Mouse (Mus musculus): ENCODE results near the gene Fsd1l. TPM values are rescaled to one million over a fixed set of nuclear protein-coding genes. Genes with fewer than 3 reads are reported as not detected.
"Not testable (repeated sequence)": the region's sequence is repeated elsewhere in the genome, so short reads cannot be mapped to it uniquely, and the experiment has no call there.

The Fsd1l gene
- polyA plus RNA-seq, 1 experiment from 2014 or later: 22.7 TPM

DNA sequence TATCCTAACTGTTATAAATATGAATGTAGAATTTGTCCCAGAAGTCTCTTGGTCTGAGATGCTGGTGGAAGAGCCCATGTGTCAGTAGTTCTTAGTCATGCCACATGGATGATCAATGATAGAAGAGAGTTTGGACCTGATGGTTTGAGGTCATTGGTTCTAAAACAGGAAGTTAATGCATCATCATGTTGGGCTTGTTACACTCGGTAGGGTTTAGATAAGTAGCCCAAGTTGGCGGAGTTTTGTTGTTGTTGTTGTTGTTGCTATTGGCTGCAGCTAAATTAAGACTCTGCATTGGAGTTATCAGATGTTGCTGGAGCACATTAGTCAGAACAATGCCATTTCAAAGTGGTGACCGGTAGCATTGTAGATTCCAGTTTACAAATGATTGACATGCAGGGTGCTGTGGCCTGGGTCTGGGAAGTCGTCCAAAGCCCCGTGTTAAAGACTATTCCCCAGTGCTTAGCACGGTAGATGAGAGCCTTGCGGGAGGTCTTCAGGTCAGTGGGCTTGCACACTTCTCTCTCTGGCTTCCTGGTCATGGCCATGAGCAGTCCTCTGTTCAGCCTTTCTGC is 7.4 kb downstream of the Fsd1l start:
- Histone ChIP-seq H3K27ac (ENCODE audit: low read depth, low read length) (no peak overlapping the region), H3K9ac (ENCODE audit: low read length) (no peak overlapping the region), H3K9me3 (ENCODE audit: control insufficient read depth, low read length) (no peaks in the 10 kb centered on the region), H3K36me3 (ENCODE audit: control insufficient read depth, insufficient read depth, low read length) (peaks cover 4% of the 10 kb centered on the region; the same call in 1 of the 2 replicates), H3K4me2 (no peak overlapping the region), H3K27me3 (ENCODE audit: control insufficient read depth, insufficient read depth, low read length) (no peaks in the 10 kb centered on the region), H3K4me3 (ENCODE audit: low read depth, low read length) (no peak overlapping the region), H3K4me1 (ENCODE audit: control insufficient read depth, insufficient read depth, low read length) (peaks cover 3% of the 10 kb centered on the region)
- ATAC-seq (ENCODE audit: low FRiP score) (no peak), DNase-seq (ENCODE audit: low spot score, missing footprints) (no peak)
- WGBS: 89% methylated on average over 7 of the region's 7 CpGs

DNA sequence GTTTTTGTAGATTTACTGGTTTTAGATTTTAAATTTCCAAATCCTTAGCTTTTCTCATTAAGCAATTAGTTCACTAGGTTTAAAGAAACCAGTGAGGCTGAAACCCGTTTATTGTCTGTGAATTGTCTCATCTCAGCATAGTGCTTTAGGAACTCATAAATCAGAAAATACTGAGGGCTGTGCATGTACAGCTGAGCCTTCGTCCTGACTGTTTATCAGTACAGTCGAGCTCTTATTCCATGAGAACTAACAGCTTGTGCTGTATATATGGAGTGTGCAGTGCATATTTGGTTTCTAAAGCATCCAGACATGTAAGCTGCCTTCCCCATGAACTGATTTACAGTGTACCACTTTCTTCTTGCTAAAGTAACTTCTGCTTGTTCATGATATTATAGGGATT is 26.8 kb downstream of the Fsd1l start:
- H3K27ac ChIP-seq (ENCODE audit: low read depth, low read length): no peak overlapping the region
- peaks cover 14% of the 10 kb centered on the region for H3K36me3 ChIP-seq (ENCODE audit: control insufficient read depth, insufficient read depth, low read length)
- H3K4me1 ChIP-seq (ENCODE audit: control insufficient read depth, insufficient read depth, low read length): no peaks in the 10 kb centered on the region
- H3K27me3 ChIP-seq (ENCODE audit: control insufficient read depth, insufficient read depth, low read length): no peaks in the 10 kb centered on the region
- ATAC-seq (ENCODE audit: low FRiP score): no peak
- no peak overlapping the region for H3K9ac ChIP-seq (ENCODE audit: low read length)
- H3K9me3 ChIP-seq (ENCODE audit: control insufficient read depth, low read length): no peaks in the 10 kb centered on the region; the same call in 1 of the 2 replicates
- DNase-seq (ENCODE audit: low spot score, missing footprints): no peak
- no peak overlapping the region for H3K4me3 ChIP-seq (ENCODE audit: low read depth, low read length)
- no peak overlapping the region for H3K4me2 ChIP-seq
- WGBS: 89% methylated on average over 3 of the region's 3 CpGs

- Histone ChIP-seq H3K4me2 (no peak overlapping the region), H3K9ac (ENCODE audit: low read length) (no peak overlapping the region), H3K9me3 (ENCODE audit: control insufficient read depth, low read length) (no peaks in the 10 kb centered on the region), H3K4me3 (ENCODE audit: low read depth, low read length) (no peak overlapping the region), H3K4me1 (ENCODE audit: control insufficient read depth, insufficient read depth, low read length) (no peaks in the 10 kb centered on the region), H3K27me3 (ENCODE audit: control insufficient read depth, insufficient read depth, low read length) (no peaks in the 10 kb centered on the region), H3K36me3 (ENCODE audit: control insufficient read depth, insufficient read depth, low read length) (peaks cover 7% of the 10 kb centered on the region; the same call in 1 of the 2 replicates), H3K27ac (ENCODE audit: low read depth, low read length) (no peak overlapping the region)
- ATAC-seq (ENCODE audit: low FRiP score) (no peak), DNase-seq (ENCODE audit: low spot score, missing footprints) (no peak)
Observed at GRCm38 (mm10) chr4:53660711-53661110, 29.4 kb downstream of the Fsd1l start.

GRCm38 (mm10) chr4:53682092-53682491 is 50.8 kb downstream of the Fsd1l start:
- 90% methylated on average over 8 of the region's 8 CpGs for WGBS
- Histone ChIP-seq H3K27ac (ENCODE audit: low read depth, low read length) (no peak overlapping the region), H3K9me3 (ENCODE audit: control insufficient read depth, low read length) (no peaks in the 10 kb centered on the region), H3K4me1 (ENCODE audit: control insufficient read depth, insufficient read depth, low read length) (no peaks in the 10 kb centered on the region), H3K36me3 (ENCODE audit: control insufficient read depth, insufficient read depth, low read length) (peaks cover 6% of the 10 kb centered on the region; the same call in 1 of the 2 replicates), H3K9ac (ENCODE audit: low read length) (no peak overlapping the region), H3K27me3 (ENCODE audit: control insufficient read depth, insufficient read depth, low read length) (no peaks in the 10 kb centered on the region), H3K4me2 (no peak overlapping the region), H3K4me3 (ENCODE audit: low read depth, low read length) (no peak overlapping the region)
- no peak for ATAC-seq (ENCODE audit: low FRiP score)
- no peak for DNase-seq (ENCODE audit: low spot score, missing footprints)

- H3K4me2 ChIP-seq: no peak overlapping the region
- no peaks in the 10 kb centered on the region for H3K27me3 ChIP-seq (ENCODE audit: control insufficient read depth, insufficient read depth, low read length)
- H3K4me3 ChIP-seq (ENCODE audit: low read depth, low read length): no peak overlapping the region
- no peaks in the 10 kb centered on the region for H3K36me3 ChIP-seq (ENCODE audit: control insufficient read depth, insufficient read depth, low read length)
- H3K4me1 ChIP-seq (ENCODE audit: control insufficient read depth, insufficient read depth, low read length): no peaks in the 10 kb centered on the region
- no peak for ATAC-seq (ENCODE audit: low FRiP score)
- no peak for DNase-seq (ENCODE audit: low spot score, missing footprints)
- H3K9me3 ChIP-seq (ENCODE audit: control insufficient read depth, low read length): no peaks in the 10 kb centered on the region
- 90% methylated on average over 4 of the region's 4 CpGs for WGBS
- no peak overlapping the region for H3K27ac ChIP-seq (ENCODE audit: low read depth, low read length)
- H3K9ac ChIP-seq (ENCODE audit: low read length): no peak overlapping the region
Observed at GRCm38 (mm10) chr4:53688965-53689364, 57.7 kb downstream of the Fsd1l start.

- H3K9me3 ChIP-seq (ENCODE audit: control insufficient read depth, low read length): no peaks in the 10 kb centered on the region
- H3K27ac ChIP-seq (ENCODE audit: low read depth, low read length): no peak overlapping the region
- no peaks in the 10 kb centered on the region for H3K4me1 ChIP-seq (ENCODE audit: control insufficient read depth, insufficient read depth, low read length)
- WGBS: 72% methylated on average over 1 of the region's 1 CpGs
- H3K4me3 ChIP-seq (ENCODE audit: low read depth, low read length): no peak overlapping the region
- H3K27me3 ChIP-seq (ENCODE audit: control insufficient read depth, insufficient read depth, low read length): no peaks in the 10 kb centered on the region
- ATAC-seq (ENCODE audit: low FRiP score) (no peak), DNase-seq (ENCODE audit: low spot score, missing footprints) (no peak)
- no peak overlapping the region for H3K9ac ChIP-seq (ENCODE audit: low read length)
- H3K36me3 ChIP-seq (ENCODE audit: control insufficient read depth, insufficient read depth, low read length): no peaks in the 10 kb centered on the region
- H3K4me2 ChIP-seq: no peak overlapping the region
Observed at GRCm38 (mm10) chr4:53691418-53691817, 60.1 kb downstream of the Fsd1l start.

DNA sequence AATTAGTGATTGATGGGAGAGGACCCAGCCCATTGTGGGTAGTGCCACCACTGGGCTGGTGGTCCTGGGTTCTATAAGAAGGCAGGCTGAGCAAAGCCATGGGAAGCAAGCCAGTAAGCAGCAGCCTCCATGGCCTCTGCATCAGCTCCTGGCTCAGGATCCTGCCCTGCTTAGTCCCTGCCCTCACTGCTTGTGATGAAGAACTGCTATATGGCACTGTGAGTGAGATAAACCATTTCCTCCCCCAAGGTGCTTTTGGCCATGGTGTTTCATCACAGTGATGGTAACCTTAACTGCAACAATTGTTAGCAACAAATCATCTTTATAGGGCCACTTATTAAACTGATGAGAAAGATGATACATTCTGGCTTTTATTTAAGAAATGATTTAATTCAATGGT is 77.9 kb downstream of the Fsd1l start:
- H3K4me2 ChIP-seq; DNase-seq (ENCODE audit: low spot score, missing footprints); H3K27me3 ChIP-seq (ENCODE audit: control insufficient read depth, insufficient read depth, low read length); ATAC-seq (ENCODE audit: low FRiP score); H3K36me3 ChIP-seq (ENCODE audit: control insufficient read depth, insufficient read depth, low read length); H3K4me1 ChIP-seq (ENCODE audit: control insufficient read depth, insufficient read depth, low read length); H3K27ac ChIP-seq (ENCODE audit: low read depth, low read length); H3K4me3 ChIP-seq (ENCODE audit: low read depth, low read length); H3K9ac ChIP-seq (ENCODE audit: low read length); H3K9me3 ChIP-seq (ENCODE audit: control insufficient read depth, low read length): not testable (repeated sequence)

DNA sequence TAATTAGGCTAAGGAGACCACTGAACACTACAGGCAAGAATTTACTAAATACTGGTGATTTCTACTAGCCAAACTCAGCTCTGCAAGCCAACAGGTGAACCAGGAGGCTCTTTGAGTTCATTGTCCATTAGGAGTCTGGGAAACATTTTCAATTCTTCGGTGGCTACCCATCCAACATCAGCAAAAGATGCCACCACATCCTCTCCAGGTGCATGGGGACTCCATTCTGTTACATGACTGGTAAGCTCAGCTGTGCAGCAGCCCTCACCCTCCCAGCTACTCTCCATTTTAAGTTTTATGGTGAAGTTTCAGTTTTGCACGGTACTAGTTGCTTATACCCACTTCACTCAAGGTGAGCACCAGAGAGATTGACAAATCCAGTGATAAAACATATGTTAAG is 78.8 kb downstream of the Fsd1l start:
- Histone ChIP-seq H3K4me2 (no peak overlapping the region), H3K4me1 (ENCODE audit: control insufficient read depth, insufficient read depth, low read length) (no peaks in the 10 kb centered on the region), H3K27me3 (ENCODE audit: control insufficient read depth, insufficient read depth, low read length) (no peaks in the 10 kb centered on the region), H3K4me3 (ENCODE audit: low read depth, low read length) (no peak overlapping the region), H3K9me3 (ENCODE audit: control insufficient read depth, low read length) (no peaks in the 10 kb centered on the region), H3K27ac (ENCODE audit: low read depth, low read length) (no peak overlapping the region), H3K36me3 (ENCODE audit: control insufficient read depth, insufficient read depth, low read length) (no peaks in the 10 kb centered on the region), H3K9ac (ENCODE audit: low read length) (no peak overlapping the region)
- ATAC-seq (ENCODE audit: low FRiP score) (no peak), DNase-seq (ENCODE audit: low spot score, missing footprints) (no peak)
- 95% methylated on average over 2 of the region's 2 CpGs for whole genome bisulfite sequencing

DNA sequence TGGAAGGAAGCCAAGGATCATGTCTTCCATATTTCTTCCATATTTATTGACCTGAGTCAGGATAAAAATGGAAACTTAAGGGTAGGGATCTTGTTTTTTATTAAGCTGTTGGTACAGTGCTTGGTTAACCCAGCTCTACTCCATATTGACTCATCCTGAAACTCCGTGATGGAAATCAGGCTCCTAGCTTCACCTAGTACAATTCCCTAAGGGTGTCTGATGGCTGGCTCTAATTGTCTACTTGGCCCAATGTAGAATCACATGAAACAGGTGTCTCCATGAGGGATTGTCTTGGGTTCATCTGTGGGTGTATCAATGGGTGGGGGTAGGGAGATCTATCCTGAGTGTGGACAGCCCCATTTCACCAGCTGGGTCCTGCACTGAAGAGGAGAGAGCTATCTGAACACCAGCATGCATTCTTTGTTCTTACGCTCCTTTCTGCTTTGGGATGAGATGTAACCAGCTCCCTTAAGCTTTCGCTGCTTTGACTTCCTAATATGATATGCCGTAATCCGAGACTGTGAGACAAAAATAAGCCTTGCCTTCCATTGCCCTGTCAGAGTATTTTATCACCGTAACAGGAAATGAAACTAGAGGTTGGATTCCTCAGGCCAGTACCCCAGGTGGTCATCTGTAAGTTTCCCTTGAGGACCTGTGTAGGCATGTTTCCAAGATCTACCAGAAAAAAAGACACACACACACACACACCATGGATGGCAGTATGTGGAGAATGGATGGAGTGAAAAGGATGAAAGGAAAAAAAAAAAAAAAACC is 79.5 kb downstream of the Fsd1l start:
- H3K36me3 ChIP-seq (ENCODE audit: control insufficient read depth, insufficient read depth, low read length): no peaks in the 10 kb centered on the region
- no peak overlapping the region for H3K27ac ChIP-seq (ENCODE audit: low read depth, low read length)
- H3K4me2 ChIP-seq: no peak overlapping the region
- no peak overlapping the region for H3K9ac ChIP-seq (ENCODE audit: low read length)
- 85% methylated on average over 6 of the region's 6 CpGs for WGBS
- no peaks in the 10 kb centered on the region for H3K4me1 ChIP-seq (ENCODE audit: control insufficient read depth, insufficient read depth, low read length)
- no peak overlapping the region for H3K4me3 ChIP-seq (ENCODE audit: low read depth, low read length)
- no peaks in the 10 kb centered on the region for H3K9me3 ChIP-seq (ENCODE audit: control insufficient read depth, low read length)
- ATAC-seq (ENCODE audit: low FRiP score): no peak
- DNase-seq (ENCODE audit: low spot score, missing footprints): no peak
- no peaks in the 10 kb centered on the region for H3K27me3 ChIP-seq (ENCODE audit: control insufficient read depth, insufficient read depth, low read length)

All from midbrain, embryonic 11.5 days (tissue).